ENCODE assay signal across 21 mouse cellular contexts in genomic region chr10:117583155-117584061, GRCm38 (mm10). TPM values are rescaled to one million over a fixed set of nuclear protein-coding genes. Genes with fewer than 3 reads are reported as not detected.
DNase-seq lines count a peak whose midpoint lies in the region; ATAC-seq and TF ChIP-seq lines count a peak whose summit lies in the region.
"Had no signal": no experiment of that assay in that cellular context is flagged by ENCODE, and none has a peak within 500 bp of the region (broad histone marks: within the 10 kb centered on the region; RNA-seq: fewer than 3 reads in every experiment).

No protein-coding gene starts in this region.

- no peak for DNase-seq in kidney, postnatal 25 days
- peak; percentile 81 for DNase-seq in embryonic facial prominence, embryonic 11.5 days (ENCODE audit: low spot score)
- DNase-seq in limb, embryonic 11.5 days (ENCODE audit: low spot score): peak; percentile 83
- DNase-seq in hindbrain, postnatal 0 days (ENCODE audit: low spot score): no peak
- DNase-seq in cerebellum, postnatal 25 days: no peak
- DNase-seq: adrenal gland, adult 2 months; cerebellum, adult 8-10 months; heart, postnatal 10 days; kidney, adult 8-10 months; kidney, postnatal 36 days; right cerebral cortex, adult 18-20 months; thymus, postnatal 14 days had no signal

- H3K4me2 ChIP-seq in kidney, embryonic 15.5 days: no peak overlapping the region
- no peak overlapping the region for H3K4me2 ChIP-seq in embryonic facial prominence, embryonic 11.5 days (ENCODE audit: low read depth, low read length)
- H3K4me2 ChIP-seq in limb, embryonic 11.5 days (ENCODE audit: low read depth, severe bottlenecking): peak overlapping the region; percentile 19
- H3K4me2 ChIP-seq in hindbrain, postnatal 0 days (ENCODE audit: low read depth, low read length): no peak overlapping the region
- H3K4me2 ChIP-seq: heart, embryonic 11.5 days; liver, embryonic 15.5 days; midbrain, embryonic 15.5 days had no signal

- 41% methylated on average over 14 of the region's 14 CpGs for WGBS in kidney, embryonic 15.5 days
- 53% methylated on average over 14 of the region's 14 CpGs for WGBS in embryonic facial prominence, embryonic 11.5 days
- 27% methylated on average over 14 of the region's 14 CpGs for WGBS in limb, embryonic 11.5 days
- 79% methylated on average over 14 of the region's 14 CpGs for WGBS in hindbrain, postnatal 0 days

- no peaks in the 10 kb centered on the region for H3K9me3 ChIP-seq in kidney, embryonic 15.5 days (replicated peaks)
- H3K9me3 ChIP-seq in embryonic facial prominence, embryonic 11.5 days (replicated peaks; ENCODE audit: control insufficient read depth, low read length): no peaks in the 10 kb centered on the region
- H3K9me3 ChIP-seq in limb, embryonic 11.5 days (ENCODE audit: control insufficient read depth, low read length): no peaks in the 10 kb centered on the region
- H3K9me3 ChIP-seq in hindbrain, postnatal 0 days (ENCODE audit: low read length): no peaks in the 10 kb centered on the region
- H3K9me3 ChIP-seq: liver, embryonic 15.5 days; midbrain, embryonic 15.5 days had no signal

- ATAC-seq in kidney, embryonic 15.5 days (replicated peaks; ENCODE audit: low FRiP score): peak; percentile 22; the same call in 1 of the 2 replicates
- ATAC-seq in embryonic facial prominence, embryonic 11.5 days (replicated peaks; ENCODE audit: insufficient number of reproducible peaks, low FRiP score, low TSS enrichment, low read depth): peak; percentile 58
- peak; percentile 86 for ATAC-seq in limb, embryonic 11.5 days (ENCODE audit: insufficient number of reproducible peaks, low FRiP score, low TSS enrichment, low read depth)
- no peak for ATAC-seq in monocyte, adult 5-6 weeks (replicated peaks; ENCODE audit: insufficient number of reproducible peaks, low FRiP score, low TSS enrichment, poor library complexity, severe bottlenecking)
- ATAC-seq in hindbrain, postnatal 0 days: no peak
- ATAC-seq: forebrain, embryonic 16.5 days; inflammation-experienced regulatory T-cells, adult 6 months; lung, postnatal 0 days; midbrain, embryonic 15.5 days had no signal

- H3K36me3 ChIP-seq in kidney, embryonic 15.5 days: no peaks in the 10 kb centered on the region
- H3K36me3 ChIP-seq in embryonic facial prominence, embryonic 11.5 days (replicated peaks; ENCODE audit: control insufficient read depth, insufficient read depth, low read depth, low read length): no peaks in the 10 kb centered on the region
- H3K36me3 ChIP-seq in limb, embryonic 11.5 days (ENCODE audit: control insufficient read depth, insufficient read depth, low read length): no peaks in the 10 kb centered on the region
- no peaks in the 10 kb centered on the region for H3K36me3 ChIP-seq in hindbrain, postnatal 0 days (ENCODE audit: insufficient read depth, low read length)
- H3K36me3 ChIP-seq: liver, embryonic 15.5 days; midbrain, embryonic 15.5 days had no signal

- H3K9ac ChIP-seq in kidney, embryonic 15.5 days: no peak overlapping the region
- no peak overlapping the region for H3K9ac ChIP-seq in embryonic facial prominence, embryonic 11.5 days (replicated peaks; ENCODE audit: low read length)
- H3K9ac ChIP-seq in limb, embryonic 11.5 days (ENCODE audit: low read length): no peak overlapping the region
- H3K9ac ChIP-seq in hindbrain, postnatal 0 days (replicated peaks; ENCODE audit: low read length): no peak overlapping the region
- H3K9ac ChIP-seq: liver, embryonic 15.5 days; midbrain, embryonic 15.5 days had no signal

- TF ChIP-seq CTCF in hindbrain, postnatal 0 days (IDR thresholded peaks at IDR 0.05; ENCODE audit: low read depth): no peak

- 0 out of 2 replicates have a peak, but pooled peaks cover 3% of the 10 kb centered on the region for H3K4me1 ChIP-seq in kidney, embryonic 15.5 days
- H3K4me1 ChIP-seq in embryonic facial prominence, embryonic 11.5 days (ENCODE audit: control insufficient read depth, insufficient read depth, low read length): peaks cover 3% of the 10 kb centered on the region; the same call in 1 of the 2 replicates
- H3K4me1 ChIP-seq in limb, embryonic 11.5 days (ENCODE audit: control insufficient read depth, insufficient read depth, low read length): peaks cover 17% of the 10 kb centered on the region
- no peaks in the 10 kb centered on the region for H3K4me1 ChIP-seq in hindbrain, postnatal 0 days (ENCODE audit: insufficient read depth, low read length)
- H3K4me1 ChIP-seq: liver, embryonic 15.5 days; midbrain, embryonic 15.5 days had no signal

- no peaks in the 10 kb centered on the region for H3K27me3 ChIP-seq in kidney, embryonic 15.5 days
- H3K27me3 ChIP-seq in embryonic facial prominence, embryonic 11.5 days (ENCODE audit: control insufficient read depth, insufficient read depth, low read length): no peaks in the 10 kb centered on the region
- no peaks in the 10 kb centered on the region for H3K27me3 ChIP-seq in limb, embryonic 11.5 days (ENCODE audit: control insufficient read depth, insufficient read depth, low read length)
- no peaks in the 10 kb centered on the region for H3K27me3 ChIP-seq in hindbrain, postnatal 0 days (ENCODE audit: insufficient read depth, low read length)
- H3K27me3 ChIP-seq: CH12.LX; liver, embryonic 15.5 days; midbrain, embryonic 15.5 days had no signal

- no peak overlapping the region for H3K4me3 ChIP-seq in kidney, embryonic 15.5 days (replicated peaks)
- H3K4me3 ChIP-seq in embryonic facial prominence, embryonic 11.5 days (ENCODE audit: low read depth, low read length): no peak overlapping the region
- no peak overlapping the region for H3K4me3 ChIP-seq in limb, embryonic 11.5 days (ENCODE audit: low read depth, low read length)
- H3K4me3 ChIP-seq in hindbrain, postnatal 0 days (ENCODE audit: low read length): no peak overlapping the region
- H3K4me3 ChIP-seq: liver, embryonic 15.5 days; midbrain, embryonic 15.5 days had no signal

- H3K27ac ChIP-seq in kidney, embryonic 15.5 days: no peak overlapping the region
- peak overlapping the region; percentile 47 for H3K27ac ChIP-seq in embryonic facial prominence, embryonic 11.5 days (replicated peaks; ENCODE audit: low read depth, low read length)
- H3K27ac ChIP-seq in limb, embryonic 11.5 days (replicated peaks; ENCODE audit: low read depth, low read length): peak overlapping the region; percentile 81
- no peak overlapping the region for H3K27ac ChIP-seq in hindbrain, postnatal 0 days
- H3K27ac ChIP-seq: liver, embryonic 15.5 days; midbrain, embryonic 15.5 days had no signal

RNA-seq across cellular contexts. Expression of gene Cpm, which starts 45.9 kb away (rescaled TPM):
- polyA plus RNA-seq in kidney, embryonic 15.5 days (2015; fragmentation: Nextera tagmentation; extraction: Ambion mirVana): 31.3 and 31.5 TPM in 2 replicates
- polyA plus RNA-seq in embryonic facial prominence, embryonic 11.5 days (2014; fragmentation: Nextera tagmentation; extraction: Ambion mirVana): 9.9 and 10.9 TPM in 2 replicates
- polyA plus RNA-seq in limb, embryonic 11.5 days (2014; fragmentation: Nextera tagmentation; extraction: Ambion mirVana): 38.3 and 45.1 TPM in 2 replicates
- total RNA-seq in monocyte, adult 5-6 weeks (2017): 2.1 to 7.3 TPM (median 4.2 TPM) in 3 replicates
- total RNA-seq in hindbrain, postnatal 0 days (2014; rRNA removed): 0.75 and 2.4 TPM in 2 replicates
- polyA plus RNA-seq in hindbrain, postnatal 0 days (2015; fragmentation: Nextera tagmentation; extraction: Ambion mirVana): 2.3 and 3.1 TPM in 2 replicates

Comparison
In these comparisons a context has a peak if more than half of its experiments do, and no peak if none do; other contexts are left out.
1. ATAC-seq: peak in kidney, embryonic 15.5 days (single experiment), embryonic facial prominence, embryonic 11.5 days (single experiment) and limb, embryonic 11.5 days (single experiment); none in monocyte, adult 5-6 weeks (single experiment) and hindbrain, postnatal 0 days (single experiment).
2. H3K27ac ChIP-seq: peak in embryonic facial prominence, embryonic 11.5 days (single experiment) and limb, embryonic 11.5 days (single experiment); none in kidney, embryonic 15.5 days (single experiment) and hindbrain, postnatal 0 days (single experiment).
3. DNase-seq: peak in embryonic facial prominence, embryonic 11.5 days (single experiment) and limb, embryonic 11.5 days (single experiment); none in kidney, postnatal 25 days (0 of 2), hindbrain, postnatal 0 days (single experiment) and cerebellum, postnatal 25 days (0 of 2).